Mouse (Mus musculus): ENCODE measurements around the gene Retreg2. TPM values are rescaled to one million over a fixed set of nuclear protein-coding genes. Genes with fewer than 3 reads are reported as not detected.

The Retreg2 gene
- polyA plus RNA-seq, 1 experiment from 2014 or later: 49.3 TPM

DNA sequence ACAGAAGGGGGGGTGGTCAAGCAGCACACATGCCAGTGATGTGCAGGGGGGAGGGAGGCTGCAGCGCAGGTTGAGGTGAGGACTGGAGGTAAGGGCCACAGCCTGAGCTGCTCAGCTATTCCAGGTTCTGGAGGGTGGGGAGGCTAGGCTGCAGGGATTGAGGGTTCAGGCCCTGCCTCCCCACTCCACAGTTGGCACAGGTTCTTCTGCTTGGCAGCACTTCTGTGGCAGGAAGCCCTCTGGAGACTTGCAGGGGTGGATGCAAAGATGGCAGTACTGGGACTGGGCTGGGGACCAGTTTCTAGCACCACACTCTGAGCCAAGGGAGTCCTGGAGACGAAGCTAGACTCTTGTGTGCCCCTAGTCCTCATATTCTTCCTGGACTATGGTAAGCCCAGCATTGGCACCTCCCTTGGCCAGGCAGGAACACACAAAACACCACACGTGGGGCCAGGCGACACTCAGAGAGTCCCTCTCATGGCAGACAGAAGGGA lies 38.8 kb downstream of the Retreg2 start:
- WGBS: 81% methylated on average over 4 of the region's 4 CpGs
- H3K36me3 ChIP-seq (ENCODE audit: control insufficient read depth, insufficient read depth, low read length): peaks cover 59% of the 10 kb centered on the region
- H3K27ac ChIP-seq (replicated peaks; ENCODE audit: low read depth, low read length): no peak overlapping the region
- peaks cover 6% of the 10 kb centered on the region for H3K4me1 ChIP-seq (ENCODE audit: control insufficient read depth, insufficient read depth, low read length)
- no peak overlapping the region for H3K4me2 ChIP-seq (ENCODE audit: low read depth, low read length)
- no peaks in the 10 kb centered on the region for H3K9me3 ChIP-seq (ENCODE audit: control insufficient read depth, low read length)
- H3K9ac ChIP-seq (ENCODE audit: low read depth, low read length): no peak overlapping the region
- no peak overlapping the region for H3K4me3 ChIP-seq (ENCODE audit: low read depth, low read length)
- no peaks in the 10 kb centered on the region for H3K27me3 ChIP-seq (replicated peaks; ENCODE audit: control insufficient read depth, insufficient read depth, low read length)
- ATAC-seq (ENCODE audit: low read depth) (no peak), DNase-seq (ENCODE audit: low spot score) (no peak)

DNA sequence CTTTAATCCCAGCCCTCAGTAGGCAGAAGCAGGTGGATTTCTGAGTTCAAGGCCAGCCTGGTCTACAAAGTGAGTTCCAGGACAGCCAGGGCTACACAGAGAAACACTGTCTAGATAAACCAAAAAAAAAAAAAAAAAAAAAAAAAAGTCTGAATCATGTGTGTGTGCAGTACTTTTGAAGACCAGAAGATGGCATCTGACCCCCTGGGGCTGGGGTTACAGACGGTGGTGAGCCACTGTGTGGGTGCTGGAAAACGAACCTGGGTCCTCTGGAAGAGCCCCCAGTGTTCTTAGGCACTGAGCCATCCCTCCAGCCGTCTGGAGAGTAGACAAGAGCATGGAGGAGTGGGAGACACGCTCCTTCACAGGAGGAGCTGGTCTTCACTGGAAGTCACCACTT lies 39.6 kb downstream of the Retreg2 start:
- Histone ChIP-seq H3K27me3 (replicated peaks; ENCODE audit: control insufficient read depth, insufficient read depth, low read length) (no peaks in the 10 kb centered on the region), H3K4me1 (ENCODE audit: control insufficient read depth, insufficient read depth, low read length) (peaks cover 6% of the 10 kb centered on the region), H3K9me3 (ENCODE audit: control insufficient read depth, low read length) (no peaks in the 10 kb centered on the region), H3K36me3 (ENCODE audit: control insufficient read depth, insufficient read depth, low read length) (peaks cover 59% of the 10 kb centered on the region), H3K27ac (replicated peaks; ENCODE audit: low read depth, low read length) (no peak overlapping the region), H3K9ac (ENCODE audit: low read depth, low read length) (no peak overlapping the region), H3K4me3 (ENCODE audit: low read depth, low read length) (no peak overlapping the region), H3K4me2 (ENCODE audit: low read depth, low read length) (no peak overlapping the region)
- no peak for ATAC-seq (ENCODE audit: low read depth)
- DNase-seq (ENCODE audit: low spot score): no peak
- WGBS: 49% methylated on average over 4 of the region's 4 CpGs

DNA sequence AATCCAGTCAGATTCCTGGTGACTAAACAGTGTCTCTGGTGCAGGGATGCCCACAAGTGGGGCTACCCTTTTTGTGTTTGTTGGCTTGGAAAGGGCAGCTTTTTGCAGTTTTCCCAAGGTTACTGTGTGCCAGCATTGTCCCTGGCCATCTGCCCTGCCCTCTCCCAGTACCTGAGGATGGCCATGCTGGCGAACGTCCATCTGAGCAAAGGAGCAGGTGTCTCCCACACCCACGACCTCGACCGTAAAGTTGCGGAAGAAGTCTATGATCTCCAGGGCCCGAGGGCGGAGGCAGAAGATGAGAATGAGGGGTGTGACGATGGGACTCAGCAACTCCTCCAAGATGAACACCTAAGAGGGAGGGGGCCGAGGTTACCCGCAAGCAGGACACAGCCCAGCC lies 42.9 kb downstream of the Retreg2 start:
- Histone ChIP-seq H3K27me3 (replicated peaks; ENCODE audit: control insufficient read depth, insufficient read depth, low read length) (no peaks in the 10 kb centered on the region), H3K4me3 (ENCODE audit: low read depth, low read length) (no peak overlapping the region), H3K4me2 (ENCODE audit: low read depth, low read length) (no peak overlapping the region), H3K27ac (replicated peaks; ENCODE audit: low read depth, low read length) (no peak overlapping the region), H3K9ac (ENCODE audit: low read depth, low read length) (no peak overlapping the region), H3K36me3 (ENCODE audit: control insufficient read depth, insufficient read depth, low read length) (peaks cover 74% of the 10 kb centered on the region), H3K4me1 (ENCODE audit: control insufficient read depth, insufficient read depth, low read length) (peaks cover 2% of the 10 kb centered on the region; the same call in 1 of the 2 replicates), H3K9me3 (ENCODE audit: control insufficient read depth, low read length) (no peaks in the 10 kb centered on the region)
- DNase-seq (ENCODE audit: low spot score): no peak
- 93% methylated on average over 11 of the region's 11 CpGs for WGBS
- ATAC-seq (ENCODE audit: low read depth): no peak

DNA sequence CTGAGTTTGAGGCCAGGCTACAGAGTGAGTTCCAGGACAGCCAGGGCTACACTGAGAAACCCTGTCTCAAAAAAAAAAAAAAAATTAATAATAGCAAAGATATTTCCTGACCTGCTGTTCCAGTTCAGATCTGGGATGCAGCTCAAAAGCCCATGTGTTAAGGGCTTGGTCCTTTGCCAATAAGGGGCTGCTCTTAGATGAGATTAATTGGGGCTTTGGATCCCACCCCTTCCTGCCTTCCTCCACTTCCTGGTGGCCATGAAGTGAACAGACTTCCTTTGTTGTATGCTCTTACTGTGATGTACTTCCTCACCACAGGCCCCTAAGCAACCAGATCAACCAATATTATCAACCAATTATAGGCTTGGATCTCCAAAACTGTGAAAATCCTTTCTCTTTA lies 44.5 kb downstream of the Retreg2 start:
- H3K9ac ChIP-seq (ENCODE audit: low read depth, low read length): no peak overlapping the region
- peaks cover 67% of the 10 kb centered on the region for H3K36me3 ChIP-seq (ENCODE audit: control insufficient read depth, insufficient read depth, low read length)
- DNase-seq (ENCODE audit: low spot score): peak; percentile 47
- H3K4me3 ChIP-seq (ENCODE audit: low read depth, low read length): no peak overlapping the region
- H3K27ac ChIP-seq (replicated peaks; ENCODE audit: low read depth, low read length): no peak overlapping the region
- peaks cover 11% of the 10 kb centered on the region for H3K4me1 ChIP-seq (ENCODE audit: control insufficient read depth, insufficient read depth, low read length)
- H3K9me3 ChIP-seq (ENCODE audit: control insufficient read depth, low read length): no peaks in the 10 kb centered on the region
- H3K27me3 ChIP-seq (replicated peaks; ENCODE audit: control insufficient read depth, insufficient read depth, low read length): no peaks in the 10 kb centered on the region
- H3K4me2 ChIP-seq (ENCODE audit: low read depth, low read length): no peak overlapping the region
- ATAC-seq (ENCODE audit: low read depth): no peak

DNA sequence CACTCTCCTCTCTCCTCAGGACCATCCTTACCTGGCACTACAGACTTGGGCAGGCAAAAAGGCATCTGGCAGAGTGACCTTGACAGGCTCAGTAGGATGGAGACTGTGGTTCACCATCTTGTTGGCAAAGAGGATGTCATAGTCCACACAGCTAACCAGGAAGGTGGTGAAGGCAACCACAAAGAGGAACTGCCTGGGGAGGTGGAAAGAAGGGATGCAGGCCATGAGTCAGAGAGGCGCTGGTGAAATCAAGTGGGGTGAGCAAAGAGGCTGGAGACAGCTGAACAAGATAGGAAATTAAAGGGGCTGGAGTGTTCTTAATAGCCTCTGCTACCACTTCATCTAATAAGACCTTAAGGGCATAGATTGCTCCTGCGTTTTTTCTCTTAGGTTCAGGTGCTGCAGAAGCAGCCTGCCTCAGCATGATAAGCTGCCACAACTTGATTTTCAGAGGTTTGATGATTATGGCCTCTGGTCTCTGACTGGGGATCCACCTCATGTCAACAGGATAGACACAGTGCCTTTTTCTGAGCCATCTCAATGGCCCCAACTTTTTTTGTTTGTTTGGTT lies 45.4 kb downstream of the Retreg2 start:
- no peaks in the 10 kb centered on the region for H3K27me3 ChIP-seq (replicated peaks; ENCODE audit: control insufficient read depth, insufficient read depth, low read length)
- peaks cover 58% of the 10 kb centered on the region for H3K36me3 ChIP-seq (ENCODE audit: control insufficient read depth, insufficient read depth, low read length)
- no peaks in the 10 kb centered on the region for H3K9me3 ChIP-seq (ENCODE audit: control insufficient read depth, low read length)
- H3K4me3 ChIP-seq (ENCODE audit: low read depth, low read length): no peak overlapping the region
- no peak for ATAC-seq (ENCODE audit: low read depth)
- H3K9ac ChIP-seq (ENCODE audit: low read depth, low read length): no peak overlapping the region
- H3K27ac ChIP-seq (replicated peaks; ENCODE audit: low read depth, low read length): no peak overlapping the region
- H3K4me2 ChIP-seq (ENCODE audit: low read depth, low read length): no peak overlapping the region
- H3K4me1 ChIP-seq (ENCODE audit: control insufficient read depth, insufficient read depth, low read length): peaks cover 13% of the 10 kb centered on the region
- 94% methylated on average over 2 of the region's 2 CpGs for WGBS
- no peak for DNase-seq (ENCODE audit: low spot score)

DNA sequence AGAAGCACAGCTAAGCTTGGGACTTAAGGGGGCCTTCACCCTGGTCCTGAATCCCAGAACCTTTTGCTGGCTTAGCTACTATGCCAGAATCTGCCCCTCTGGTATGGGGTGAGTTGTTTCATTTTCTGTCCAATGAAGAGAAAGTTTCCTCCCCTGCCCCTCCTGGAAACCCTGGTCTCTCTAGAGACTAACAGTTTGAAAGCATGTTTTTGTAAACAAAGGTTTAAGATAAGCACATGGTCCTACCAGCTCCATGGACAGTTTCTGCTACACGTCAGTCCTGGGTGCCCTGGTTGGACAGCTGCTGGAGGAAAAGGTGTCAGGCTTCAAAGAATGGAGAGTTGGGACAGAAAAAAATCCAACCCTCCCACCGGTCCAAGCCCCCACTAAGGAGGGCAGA lies 48.0 kb downstream of the Retreg2 start:
- no peak for DNase-seq (ENCODE audit: low spot score)
- Histone ChIP-seq H3K4me3 (ENCODE audit: low read depth, low read length) (0 out of 2 replicates have a peak overlapping the region, but pooled peaks have one; percentile 77), H3K36me3 (ENCODE audit: control insufficient read depth, insufficient read depth, low read length) (peaks cover 44% of the 10 kb centered on the region), H3K4me2 (ENCODE audit: low read depth, low read length) (peak overlapping the region; percentile 91), H3K4me1 (ENCODE audit: control insufficient read depth, insufficient read depth, low read length) (peaks cover 17% of the 10 kb centered on the region), H3K9ac (ENCODE audit: low read depth, low read length) (peak overlapping the region; percentile 90; the same call in 1 of the 2 replicates), H3K27me3 (replicated peaks; ENCODE audit: control insufficient read depth, insufficient read depth, low read length) (no peaks in the 10 kb centered on the region), H3K27ac (replicated peaks; ENCODE audit: low read depth, low read length) (no peak overlapping the region), H3K9me3 (ENCODE audit: control insufficient read depth, low read length) (no peaks in the 10 kb centered on the region)
- WGBS: 62% methylated on average over 2 of the region's 2 CpGs
- no peak for ATAC-seq (ENCODE audit: low read depth)

DNA sequence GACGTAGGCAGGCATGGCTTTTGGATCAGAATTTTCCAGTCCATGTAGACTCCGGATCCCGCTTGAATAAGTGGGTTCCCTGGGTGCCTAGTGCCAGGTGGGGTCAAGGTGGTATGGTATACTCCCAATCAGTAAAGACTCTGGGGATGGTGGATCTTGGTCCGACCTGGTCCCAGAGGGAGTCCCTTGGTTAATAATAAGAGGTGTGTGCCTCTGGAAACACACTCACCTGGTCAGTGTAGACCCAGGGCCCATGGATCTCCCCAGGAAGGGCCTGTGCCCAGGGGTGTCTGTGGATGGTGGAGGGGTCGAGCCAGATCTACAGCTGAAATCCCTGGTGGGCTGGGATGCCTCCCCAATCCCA lies 48.7 kb downstream of the Retreg2 start:
- 38% methylated on average over 5 of the region's 5 CpGs for WGBS
- peak overlapping the region; percentile 77 for H3K4me3 ChIP-seq (ENCODE audit: low read depth, low read length)
- H3K9me3 ChIP-seq (ENCODE audit: control insufficient read depth, low read length): no peaks in the 10 kb centered on the region
- no peaks in the 10 kb centered on the region for H3K27me3 ChIP-seq (replicated peaks; ENCODE audit: control insufficient read depth, insufficient read depth, low read length)
- H3K9ac ChIP-seq (ENCODE audit: low read depth, low read length): peak overlapping the region; percentile 90
- H3K4me2 ChIP-seq (ENCODE audit: low read depth, low read length): peak overlapping the region; percentile 91
- peaks cover 44% of the 10 kb centered on the region for H3K36me3 ChIP-seq (ENCODE audit: control insufficient read depth, insufficient read depth, low read length)
- DNase-seq (ENCODE audit: low spot score) (no peak), ATAC-seq (ENCODE audit: low read depth) (no peak)
- peak overlapping the region; percentile 80 for H3K27ac ChIP-seq (replicated peaks; ENCODE audit: low read depth, low read length)
- H3K4me1 ChIP-seq (ENCODE audit: control insufficient read depth, insufficient read depth, low read length): peaks cover 17% of the 10 kb centered on the region

DNA sequence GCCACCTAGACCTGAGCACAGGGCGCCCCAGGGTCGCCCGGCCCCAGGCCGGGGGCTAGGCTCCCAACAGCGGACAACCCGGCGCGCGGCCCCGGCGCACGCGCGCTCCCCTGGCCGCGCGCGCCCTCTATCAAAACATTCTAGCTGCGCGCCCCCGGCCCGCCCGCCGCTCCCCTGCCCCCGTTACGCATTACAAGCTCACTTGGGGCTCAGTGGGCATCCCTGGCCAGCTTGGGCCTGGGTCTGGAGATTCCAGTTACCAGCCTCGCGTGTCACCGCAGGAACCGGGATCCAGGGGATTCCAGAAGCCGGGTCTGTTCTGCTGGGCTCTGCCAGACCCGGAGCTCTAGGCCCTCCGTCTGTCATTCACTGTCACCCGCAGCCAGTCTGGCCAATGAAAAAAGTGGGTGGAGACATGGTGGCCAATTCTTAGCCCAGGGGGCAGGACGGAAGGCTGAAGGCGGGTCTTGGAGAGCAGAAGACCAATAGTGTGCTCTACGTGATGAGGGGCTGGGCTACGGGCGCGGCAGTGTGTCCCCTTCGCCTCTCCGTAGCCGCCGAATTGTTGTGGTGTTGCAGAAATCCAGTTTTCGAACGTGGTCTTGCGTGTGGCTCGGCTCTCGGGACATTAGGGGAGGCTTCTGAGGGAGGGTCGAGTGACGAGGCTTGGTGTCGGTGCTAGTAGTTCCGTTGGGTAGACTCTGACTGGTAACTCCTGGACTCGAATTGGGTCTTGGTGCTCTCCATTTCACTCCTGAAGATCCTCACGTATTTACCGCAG lies 49.2 kb downstream of the Retreg2 start, which contains the start of the genes Ankzf1 and Atg9a:
Gene Ankzf1 (plus strand): TSS at position 530 of the 781 bp plus-strand sequence.
Gene Atg9a (minus strand): TSS at position 575 of the 781 bp plus-strand sequence.
- H3K9me3 ChIP-seq (ENCODE audit: control insufficient read depth, low read length): no peaks in the 10 kb centered on the region
- peak within 1 kb of the TSS; percentile 77 for H3K4me3 ChIP-seq (ENCODE audit: low read depth, low read length)
- peak; percentile 100 for ATAC-seq (ENCODE audit: low read depth)
- no peaks in the 10 kb centered on the region for H3K27me3 ChIP-seq (replicated peaks; ENCODE audit: control insufficient read depth, insufficient read depth, low read length)
- H3K4me2 ChIP-seq (ENCODE audit: low read depth, low read length): peak within 1 kb of the TSS; percentile 91
- peak within 1 kb of the TSS; percentile 90 for H3K9ac ChIP-seq (ENCODE audit: low read depth, low read length)
- peaks cover 44% of the 10 kb centered on the region for H3K36me3 ChIP-seq (ENCODE audit: control insufficient read depth, insufficient read depth, low read length)
- H3K4me1 ChIP-seq (ENCODE audit: control insufficient read depth, insufficient read depth, low read length): peaks cover 17% of the 10 kb centered on the region
- peak; percentile 99 for DNase-seq (ENCODE audit: low spot score)
- 0% methylated on average over 32 of the region's 56 CpGs for WGBS
- H3K27ac ChIP-seq (replicated peaks; ENCODE audit: low read depth, low read length): peak within 1 kb of the TSS; percentile 94

Measured in embryonic facial prominence, embryonic 14.5 days (tissue).